Mouse (Mus musculus) heart, postnatal 10 days (tissue): ENCODE results near the gene Gm20422. TPM values are rescaled to one million over a fixed set of nuclear protein-coding genes. Genes with fewer than 3 reads are reported as not detected.

Experiments used
- DNase-seq, 2 experiments: peaks; one replicate each; pipeline ENCODE4 v3.0.0; 2021
- intact Hi-C: fragments of 180-260 bp; cut with DNase I; formaldehyde crosslinking; loops from one replicate; pipeline ENCODE4 v1.15.1; 2025
- total RNA-seq, 2 experiments: library from RNA; stranded (reverse); gene quantifications; 2 replicates each; pipeline ENCODE4 v1.2.3; 2021

Gene Gm20422
- 1 to 10 TPM; 4.5 to 5.4 TPM for total RNA-seq

DNA sequence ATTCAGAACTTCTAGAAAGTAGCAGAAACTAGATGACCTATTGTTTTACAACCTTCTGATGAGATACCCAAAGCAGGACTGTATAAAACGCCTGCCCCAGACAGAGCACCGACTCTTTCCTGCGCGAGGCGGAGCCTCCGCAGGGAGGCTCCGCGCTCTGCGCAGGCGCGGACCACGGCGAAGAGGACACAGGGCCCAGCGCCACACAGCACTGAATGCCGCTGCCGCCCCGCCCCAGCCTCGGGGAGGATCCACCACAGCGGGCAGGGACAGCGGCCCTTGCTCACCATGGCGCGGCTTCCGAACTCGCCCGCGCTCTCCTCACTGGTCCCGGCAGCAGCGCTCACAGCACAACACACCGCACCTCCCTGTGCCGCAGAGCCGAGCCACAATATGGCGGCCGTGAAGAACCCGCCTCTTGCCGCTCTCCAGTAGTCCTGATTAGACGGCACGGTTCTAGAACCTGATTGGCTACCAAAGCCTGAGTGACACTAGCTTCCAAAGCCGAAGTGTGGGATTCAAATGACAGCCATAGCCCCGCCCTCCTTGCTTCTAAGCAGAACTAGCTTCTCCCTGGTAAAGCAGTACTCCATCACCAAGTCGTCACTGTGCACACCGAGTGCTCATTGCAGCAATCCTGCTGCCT lies at the start of gene Gm20422:
TSS of gene Gm20422 (minus strand) at position 384 of the 646 bp plus-strand sequence.
- intact Hi-C loops: no loop called here
- DNase-seq: peak; percentile 92 to 94

DNA sequence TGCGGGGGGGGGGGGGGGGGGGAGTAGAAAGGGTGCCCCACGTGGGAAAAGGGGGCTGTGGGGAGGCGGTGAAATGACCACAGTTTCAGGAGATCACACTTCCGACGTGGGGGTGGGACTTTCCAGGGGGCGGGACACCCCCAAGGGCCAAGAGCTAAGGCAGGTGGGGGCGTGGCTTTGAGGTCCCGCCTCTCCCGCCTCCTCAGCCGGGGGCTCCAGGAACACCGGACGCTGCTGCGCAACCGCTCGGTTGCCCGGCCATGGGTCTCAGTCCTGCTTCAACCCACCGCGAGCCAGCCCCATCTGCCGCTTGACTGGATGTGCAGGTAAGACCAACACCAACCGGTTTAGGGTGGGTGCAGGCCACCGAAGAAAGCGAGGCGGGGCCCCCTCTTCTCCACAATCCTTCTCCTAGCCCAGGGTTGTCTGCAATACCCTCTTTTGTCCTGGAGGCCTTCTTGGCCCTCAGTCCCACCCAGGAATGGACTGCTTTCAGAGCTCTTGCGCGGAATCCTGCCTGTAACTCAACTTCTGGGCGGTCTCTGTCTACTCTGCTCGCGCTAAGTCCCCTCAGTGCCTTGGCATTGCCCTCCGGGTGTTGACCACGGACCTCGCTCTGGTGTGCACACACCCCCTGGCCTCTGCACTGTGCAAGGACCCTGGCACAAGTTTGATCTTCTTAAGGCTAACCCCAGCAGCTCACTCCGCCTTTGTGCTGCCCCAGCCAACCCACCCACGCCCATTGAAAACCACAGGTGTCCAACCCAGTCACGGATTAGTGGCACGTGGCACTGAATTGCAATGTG lies 47.9 kb upstream of the Gm20422 start, which contains the start of gene Lpar2:
TSS of gene Lpar2 (plus strand) at position 44 of the 806 bp plus-strand sequence.
- intact Hi-C loops: no loop called here
- peak; percentile 30 to 31 for DNase-seq

DNA sequence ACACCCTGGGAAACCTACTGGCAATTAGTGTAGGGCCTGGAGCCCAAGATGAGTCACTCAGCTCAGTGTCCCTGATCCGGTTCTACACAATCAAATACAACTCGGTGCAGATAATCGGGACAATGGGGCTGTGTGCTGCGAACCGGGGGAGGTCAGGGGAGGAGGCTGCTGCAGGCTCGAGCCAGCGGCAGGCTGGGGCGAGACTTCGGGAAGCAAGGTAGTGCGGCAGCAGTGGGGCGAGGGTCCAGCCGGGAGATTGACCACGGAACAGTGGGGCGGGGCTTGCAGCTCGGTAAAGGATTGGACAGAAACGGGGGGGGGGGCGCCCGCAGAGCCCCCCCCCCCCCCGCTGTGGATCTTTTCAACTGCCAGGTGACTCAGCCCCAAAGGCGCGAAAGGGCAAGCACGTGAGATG lies 47.3 kb upstream of the Gm20422 start:
- intact Hi-C loops: no loop called here
- DNase-seq: peak; percentile 18 to 27

DNA sequence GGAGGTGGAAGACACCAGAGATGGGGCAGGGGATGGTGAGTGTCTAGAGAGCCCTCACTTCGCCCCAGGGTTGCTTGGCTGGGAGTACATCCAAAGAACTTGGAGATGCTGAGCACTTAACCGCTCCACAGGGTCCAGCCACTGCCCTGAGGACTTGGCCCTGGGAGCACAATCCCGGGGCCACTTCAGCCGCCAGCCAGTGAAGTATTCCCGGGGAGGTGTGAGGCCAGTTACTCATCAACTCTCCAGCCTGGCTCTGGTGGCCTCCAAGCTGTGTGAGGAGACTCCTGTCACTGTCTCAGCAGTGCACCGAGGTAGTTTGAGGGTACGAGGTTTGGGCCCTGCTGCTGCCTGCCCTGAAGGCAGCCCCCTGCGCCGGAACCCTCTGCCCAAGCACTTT lies 45.8 kb upstream of the Gm20422 start:
- intact Hi-C loops: no loop called here
- DNase-seq: no peak

DNA sequence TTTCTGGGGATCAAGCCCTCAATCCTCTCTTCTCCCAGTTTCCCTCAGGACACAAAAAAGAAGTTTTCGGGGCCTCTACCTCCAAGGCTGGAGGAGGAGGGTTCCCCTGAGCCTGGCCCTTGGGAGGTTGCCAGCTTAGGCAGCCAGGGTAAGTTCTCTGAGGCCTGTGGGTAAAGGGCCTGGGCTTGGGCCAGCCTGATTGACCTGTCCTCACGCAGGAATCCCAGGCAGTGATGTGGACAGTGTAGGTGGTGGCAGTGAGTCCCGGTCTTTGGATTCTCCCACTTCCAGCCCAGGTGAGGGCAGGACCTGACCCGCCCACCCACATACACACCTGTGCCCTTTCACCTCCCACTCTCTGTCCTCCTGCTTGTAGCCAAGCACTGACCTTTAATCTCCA lies 40.7 kb upstream of the Gm20422 start:
- intact Hi-C loops: no loop called here
- DNase-seq: no peak

DNA sequence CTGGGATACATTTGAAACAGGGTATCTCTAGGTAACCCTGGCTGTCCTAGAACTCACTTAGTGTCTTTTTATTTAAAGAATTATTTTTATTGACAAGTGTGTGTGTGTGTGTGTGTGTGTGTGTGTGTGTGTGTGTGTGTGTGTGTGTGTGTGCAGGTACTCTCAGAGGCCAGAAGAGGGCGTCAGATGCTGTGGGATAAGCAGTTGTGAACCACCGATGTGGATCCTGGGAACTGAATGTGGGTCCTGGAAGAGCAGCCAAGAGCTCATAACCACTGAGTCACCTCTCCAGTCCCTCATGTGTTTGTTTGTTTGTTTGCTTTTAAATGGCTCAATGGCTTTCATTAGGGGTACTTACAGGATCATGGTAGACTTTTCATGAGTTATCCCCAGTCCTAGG lies 40.2 kb upstream of the Gm20422 start:
- intact Hi-C loops: no loop called here
- DNase-seq: no peak

DNA sequence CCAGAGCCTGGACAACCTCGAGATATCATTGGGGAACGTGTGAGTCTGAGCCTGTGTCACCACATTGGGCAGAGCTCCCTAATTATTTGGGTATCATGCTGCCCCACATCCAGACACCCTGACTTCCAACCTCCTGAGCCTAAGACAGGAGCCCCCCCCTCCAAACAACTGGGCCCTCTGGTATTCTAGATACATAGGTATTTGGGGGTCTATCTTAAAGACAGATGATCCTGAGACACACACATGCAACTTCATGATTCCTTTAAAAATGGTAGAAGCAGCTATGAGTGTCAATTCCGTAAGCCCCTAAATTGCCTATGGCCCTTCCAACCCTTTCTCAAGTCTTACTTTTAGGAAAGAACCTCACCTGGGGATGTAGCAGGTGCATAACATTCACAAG lies 35.1 kb upstream of the Gm20422 start:
- intact Hi-C loops: no loop called here
- no peak for DNase-seq

DNA sequence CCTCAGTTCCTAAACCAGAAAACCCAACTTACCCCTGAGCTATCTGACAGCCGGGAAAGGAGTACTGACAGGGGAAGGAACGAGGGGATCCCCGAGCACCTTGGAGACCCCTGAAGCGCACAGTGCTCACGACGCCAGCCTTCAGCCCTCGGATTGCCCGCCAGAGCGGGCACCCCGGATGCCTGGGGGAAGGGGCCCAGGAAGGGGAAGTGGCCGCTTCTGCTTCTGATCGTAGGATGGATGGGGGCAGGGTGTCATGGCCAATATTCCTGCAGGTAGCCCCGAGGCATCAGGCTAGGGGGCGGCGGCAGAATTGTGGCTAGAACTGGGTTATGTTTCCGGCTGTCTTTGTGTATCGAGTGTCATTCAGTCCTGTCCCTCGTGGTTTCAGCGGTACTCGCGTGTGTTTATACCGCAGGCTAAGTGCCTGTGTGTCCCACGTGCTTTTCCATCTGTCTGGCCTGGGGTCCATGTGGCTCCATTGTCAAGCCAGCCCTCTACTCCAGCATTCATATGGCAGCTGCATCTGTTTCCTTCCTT lies 34.2 kb upstream of the Gm20422 start:
- intact Hi-C loops: no loop called here
- DNase-seq: peak; percentile 22 to 33

DNA sequence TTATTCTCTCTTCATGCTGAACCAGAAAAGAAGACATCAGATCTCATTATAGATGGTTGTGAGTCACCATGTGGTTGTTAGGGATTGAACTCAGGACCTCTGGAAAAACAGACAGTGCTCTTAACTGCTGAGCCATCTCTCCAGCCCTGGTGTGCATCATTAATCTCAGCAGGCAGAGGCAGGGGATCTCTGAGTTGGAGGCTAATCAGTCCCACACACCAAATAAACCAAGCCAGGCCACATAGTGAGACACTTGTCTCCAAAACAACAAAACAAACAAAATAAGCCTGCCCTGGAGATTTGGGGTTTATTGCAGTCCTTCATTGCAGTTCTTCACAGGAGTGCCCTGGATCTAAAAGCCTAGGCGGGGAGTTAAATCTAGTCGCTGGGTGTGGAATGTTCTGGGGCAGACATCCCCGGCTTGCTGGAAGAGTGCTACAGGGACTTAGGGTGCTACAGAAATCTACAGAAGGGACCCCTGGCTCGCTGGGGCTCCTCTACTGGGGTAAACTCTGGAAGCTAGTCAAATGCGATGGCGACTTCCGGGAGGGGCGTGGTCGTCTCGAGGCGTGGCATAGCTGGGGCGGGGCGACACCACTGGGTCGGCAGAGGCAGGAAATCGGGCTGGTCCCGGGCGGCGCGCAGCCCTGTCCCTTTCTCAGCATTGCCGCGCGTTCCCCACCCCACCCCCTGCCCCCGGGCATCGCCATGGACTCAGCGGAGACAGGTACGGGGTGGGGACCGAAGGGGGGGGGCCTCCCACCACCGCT lies 33.6 kb upstream of the Gm20422 start, which contains the start of gene Gmip:
TSS of gene Gmip (plus strand) at position 586 of the 770 bp plus-strand sequence.
- intact Hi-C loops: no loop called here
- DNase-seq: peak; percentile 75 to 81

DNA sequence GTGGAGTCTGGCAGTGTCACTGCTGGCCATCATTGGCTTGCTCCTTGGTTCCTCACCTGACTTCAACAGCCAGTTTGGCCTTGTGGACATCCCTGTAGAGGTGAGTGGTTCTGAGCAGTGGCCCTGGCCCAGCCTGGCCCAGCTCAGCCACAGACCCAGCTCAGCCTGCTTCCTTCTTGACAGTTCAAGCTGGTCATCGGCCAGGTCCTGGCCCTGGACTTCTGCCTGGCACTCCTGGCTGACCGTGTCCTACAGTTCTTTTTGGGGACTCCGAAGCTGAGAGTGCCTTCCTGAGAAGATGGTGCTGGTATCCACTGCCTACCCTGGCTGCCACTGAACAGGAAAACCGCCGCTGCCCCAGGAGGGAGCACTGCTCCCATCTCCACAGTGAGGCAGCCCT lies 32.5 kb upstream of the Gm20422 start:
- intact Hi-C loops: no loop called here
- no peak for DNase-seq

DNA sequence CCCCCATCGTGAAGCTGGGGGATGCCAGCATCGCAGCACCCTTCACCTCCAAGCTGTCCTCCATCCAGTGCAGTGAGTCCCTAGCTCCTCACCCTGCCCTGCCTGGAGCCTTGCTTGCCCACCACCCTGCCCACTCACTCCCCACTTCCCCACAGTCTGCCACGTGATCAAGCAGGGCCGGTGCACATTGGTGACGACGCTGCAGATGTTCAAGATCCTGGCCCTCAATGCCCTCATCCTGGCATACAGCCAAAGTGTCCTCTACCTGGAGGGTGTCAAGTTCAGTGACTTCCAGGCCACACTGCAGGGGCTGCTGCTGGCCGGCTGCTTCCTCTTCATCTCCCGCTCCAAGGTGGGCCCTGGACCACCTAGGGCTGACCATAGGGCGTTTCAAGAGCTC lies 30.8 kb upstream of the Gm20422 start:
- no peak for DNase-seq
- intact Hi-C loops: no loop called here

DNA sequence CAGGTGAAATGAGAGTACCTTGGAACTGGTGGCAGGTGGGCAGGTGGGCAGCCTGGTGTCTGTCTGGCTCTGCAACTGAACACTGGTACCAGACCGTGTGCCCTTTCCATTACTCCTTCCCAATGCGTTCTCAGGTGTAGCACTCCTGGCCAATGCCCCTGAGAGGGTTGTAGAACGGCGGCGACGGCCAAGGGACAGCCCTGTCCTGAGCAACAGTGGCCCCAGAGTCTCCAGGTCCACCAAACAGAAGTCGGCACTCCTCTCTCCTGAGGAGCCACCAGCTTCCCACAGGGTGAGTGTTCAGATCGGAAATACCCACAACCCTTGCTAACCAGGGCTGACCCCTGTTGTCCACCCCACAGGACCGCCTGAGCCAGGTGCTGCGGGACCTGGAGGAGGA lies 30.4 kb upstream of the Gm20422 start:
- no peak for DNase-seq
- intact Hi-C loops: no loop called here

DNA sequence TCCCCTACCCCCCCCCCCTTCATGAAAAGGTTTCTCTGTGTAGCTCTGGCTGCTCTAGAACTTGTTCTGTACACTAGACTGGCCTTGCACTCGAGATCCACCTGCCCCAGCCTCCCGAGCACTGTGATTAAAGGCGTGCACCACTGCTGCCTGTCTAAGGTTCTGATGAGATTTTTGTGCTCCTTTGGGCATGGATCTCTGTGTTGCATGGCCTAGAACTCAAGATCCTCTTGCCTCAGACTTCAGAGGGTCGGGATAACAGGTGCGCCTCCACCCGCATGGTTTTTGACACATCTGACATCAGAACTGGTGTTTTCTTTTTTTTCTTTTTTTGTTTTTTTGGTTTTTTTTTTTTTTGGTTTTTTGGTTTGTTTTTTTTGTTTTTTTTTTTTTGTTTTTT lies 29.9 kb upstream of the Gm20422 start:
- DNase-seq: no peak
- intact Hi-C loops: no loop called here

DNA sequence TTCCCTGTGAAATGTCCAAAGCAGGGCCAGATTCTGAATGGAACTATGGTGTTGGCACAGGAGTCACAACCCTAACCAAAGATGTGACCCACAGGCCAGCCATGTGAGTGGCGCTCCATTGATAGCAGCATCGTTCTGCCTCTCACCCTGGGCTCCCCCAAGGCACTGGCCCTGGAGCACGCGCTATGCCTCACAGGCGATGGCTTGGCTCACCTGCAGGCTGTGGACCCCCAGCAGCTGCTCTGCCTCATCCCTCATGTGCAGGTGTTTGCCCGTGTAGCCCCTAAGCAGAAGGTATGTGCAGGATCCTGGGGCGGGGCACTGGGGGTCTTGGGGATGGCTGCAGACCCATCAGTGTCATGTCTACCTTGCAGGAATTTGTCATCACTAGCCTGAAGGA lies 28.7 kb upstream of the Gm20422 start:
- no peak for DNase-seq
- intact Hi-C loops: no loop called here

DNA sequence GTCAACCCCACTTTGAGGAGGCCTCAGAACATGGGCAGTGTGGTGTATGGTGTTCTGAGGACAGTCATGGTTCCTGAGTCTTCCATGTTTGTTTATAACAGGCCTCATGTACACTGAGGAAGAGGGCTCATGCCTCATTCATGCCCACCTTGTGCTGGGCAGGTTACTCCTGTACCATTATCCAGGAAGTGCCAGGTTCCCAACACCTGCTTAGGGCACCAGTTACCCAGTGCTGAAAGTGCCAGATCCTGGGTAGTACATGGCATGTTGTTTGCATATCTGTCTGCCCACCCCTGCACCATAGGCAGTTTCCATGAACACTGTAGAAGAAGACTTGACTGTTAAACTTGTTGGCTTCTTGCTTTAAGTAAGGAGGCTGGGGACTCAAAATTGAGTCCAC lies 27.5 kb upstream of the Gm20422 start:
- intact Hi-C loops: no loop called here
- DNase-seq: no peak

DNA sequence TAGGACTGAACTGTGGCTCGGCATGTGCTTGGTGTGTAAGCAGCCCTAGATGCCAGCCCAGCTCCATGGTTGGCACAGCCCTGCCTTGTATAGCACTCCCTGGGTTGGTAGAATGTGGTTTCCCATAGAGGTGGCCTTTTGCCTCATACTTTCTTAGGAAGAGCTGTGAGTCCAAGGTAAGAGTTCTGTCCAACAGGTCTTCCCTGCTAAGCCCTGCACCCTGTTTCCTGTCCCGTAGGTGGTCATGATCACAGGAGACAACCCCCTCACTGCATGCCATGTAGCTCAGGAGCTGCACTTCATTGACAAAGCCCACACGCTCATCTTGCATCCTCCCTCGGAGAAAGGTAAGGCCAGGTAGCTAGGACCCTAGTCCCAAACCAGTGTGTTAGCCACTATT lies 27.1 kb upstream of the Gm20422 start:
- no peak for DNase-seq
- intact Hi-C loops: no loop called here

DNA sequence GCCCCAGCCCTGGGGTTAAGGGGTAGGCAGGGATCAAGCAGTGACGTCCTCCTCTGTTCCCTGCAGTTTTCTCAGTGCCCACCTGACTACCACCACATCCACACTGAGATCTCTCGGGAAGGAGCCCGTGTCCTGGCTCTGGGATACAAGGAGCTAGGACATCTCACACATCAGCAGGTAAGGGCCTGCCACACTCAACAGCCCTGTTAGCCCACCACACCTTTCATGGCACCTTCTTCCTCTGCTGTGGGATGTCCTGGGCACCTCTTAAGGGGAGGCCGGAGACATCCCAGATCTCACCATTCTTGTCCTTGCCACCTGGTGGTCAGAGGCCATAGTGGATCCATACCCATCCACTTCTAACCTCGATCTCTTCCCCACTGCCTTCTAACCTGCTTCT lies 25.3 kb upstream of the Gm20422 start:
- DNase-seq: no peak

DNA sequence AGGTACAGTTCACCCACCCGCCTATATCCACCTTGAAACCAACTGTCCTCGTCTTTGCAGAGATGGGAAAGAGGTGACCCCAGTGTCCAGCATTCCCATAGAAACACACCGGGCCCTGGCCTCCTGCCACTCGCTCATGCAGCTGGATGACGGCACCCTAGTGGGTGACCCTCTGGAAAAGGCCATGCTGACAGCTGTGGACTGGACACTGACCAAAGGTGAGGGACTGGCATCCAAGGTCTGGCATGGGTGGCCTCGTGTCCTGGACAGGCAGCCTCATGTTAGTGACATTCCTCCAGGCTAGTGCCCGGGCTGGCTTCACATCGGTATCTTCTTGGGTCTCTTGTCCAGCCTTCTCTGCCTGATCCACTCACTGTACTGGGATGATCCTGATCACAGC lies 24.6 kb upstream of the Gm20422 start:
- intact Hi-C loops: no loop called here

More for the DNA sequence above, 25.3 kb upstream of the Gm20422 start:
- intact Hi-C loops: no loop called here

DNA sequence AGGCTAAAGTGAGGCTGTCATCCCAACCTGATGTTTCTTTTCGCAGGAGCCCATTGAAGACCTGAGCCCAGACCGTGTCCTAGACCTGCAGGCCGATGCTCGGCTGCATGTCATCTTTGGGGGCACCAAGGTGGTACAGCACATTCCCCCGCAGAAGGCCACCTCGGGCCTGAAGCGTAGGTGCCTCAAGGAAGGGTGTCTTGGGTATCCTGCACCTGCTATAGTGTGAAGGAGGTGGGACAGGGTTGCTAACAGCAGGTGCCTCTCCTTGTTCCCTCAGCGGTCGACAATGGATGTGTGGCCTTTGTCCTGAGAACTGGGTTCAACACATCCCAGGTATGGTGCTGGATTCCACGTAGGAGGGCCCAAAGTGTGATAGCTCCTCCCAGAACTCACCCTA lies 23.0 kb upstream of the Gm20422 start:
- DNase-seq: no peak
- intact Hi-C loops: no loop called here

More for the DNA sequence above, 24.6 kb upstream of the Gm20422 start:
- no peak for DNase-seq

DNA sequence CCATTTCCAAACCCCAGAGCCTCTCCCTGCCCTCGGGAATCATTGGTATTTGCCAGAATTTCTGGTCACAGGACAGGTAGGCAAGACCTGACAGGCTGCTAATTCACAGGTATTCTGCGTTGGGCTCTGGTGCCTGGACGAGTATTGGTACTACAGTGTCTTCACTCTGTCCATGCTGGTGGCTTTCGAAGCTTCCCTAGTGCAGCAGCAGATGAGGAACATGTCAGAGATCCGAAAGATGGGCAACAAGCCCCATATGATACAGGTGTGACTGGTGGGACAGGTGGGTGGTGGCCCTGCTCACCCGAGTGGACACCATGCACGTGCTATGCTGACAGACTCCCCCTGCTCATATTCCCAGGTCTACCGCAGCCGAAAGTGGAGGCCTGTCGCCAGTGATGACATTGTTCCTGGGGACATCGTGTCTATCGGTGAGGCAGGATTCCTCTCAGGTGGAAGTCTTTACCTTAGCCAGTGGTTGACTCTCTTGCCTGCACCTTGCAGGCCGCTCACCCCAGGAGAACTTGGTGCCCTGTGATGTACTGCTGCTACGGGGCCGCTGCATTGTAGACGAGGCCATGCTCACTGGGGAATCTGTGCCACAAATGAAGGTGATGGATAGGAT lies 22.1 kb upstream of the Gm20422 start:
- DNase-seq: no peak

DNA sequence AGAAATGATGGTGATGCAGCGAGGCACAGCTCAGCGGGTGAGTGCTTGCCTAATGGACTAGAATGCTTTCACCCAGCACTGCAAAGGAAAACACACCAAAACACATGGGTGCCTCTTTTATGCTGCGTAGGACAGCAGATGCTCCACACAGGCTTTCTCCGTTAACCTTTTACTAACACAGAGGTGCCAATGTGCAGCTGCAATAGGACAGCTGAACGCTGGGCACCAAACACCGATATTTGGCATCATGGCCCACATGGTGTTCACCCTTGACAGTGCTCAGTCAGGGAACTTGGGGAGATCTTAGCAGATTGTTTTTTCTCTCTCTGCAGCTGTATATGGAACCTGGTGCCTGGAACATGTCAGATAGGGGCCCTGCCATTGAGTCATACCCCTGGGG lies 20.2 kb upstream of the Gm20422 start:
- intact Hi-C loops: loop anchor here (5.0 kb wide), 1 partner anchor 168 kb away; the partner anchor contains the start of gene Zfp868

More for the DNA sequence above, 22.1 kb upstream of the Gm20422 start:
- intact Hi-C loops: no loop called here

More for the DNA sequence above, 20.2 kb upstream of the Gm20422 start:
- DNase-seq: no peak
